Mouse (Mus musculus) ovary, postnatal 14 days (tissue): Measurements from ENCODE around the gene Olfr111.
"Not testable (repeated sequence)": the region's sequence is repeated elsewhere in the genome, so short reads cannot be mapped to it uniquely, and the experiment has no call there.

Experiments used
- DNase-seq: peaks from one replicate; pipeline ENCODE4 v3.0.0; 2022; ENCODE audit warnings: low spot score

The Olfr111 gene

DNA sequence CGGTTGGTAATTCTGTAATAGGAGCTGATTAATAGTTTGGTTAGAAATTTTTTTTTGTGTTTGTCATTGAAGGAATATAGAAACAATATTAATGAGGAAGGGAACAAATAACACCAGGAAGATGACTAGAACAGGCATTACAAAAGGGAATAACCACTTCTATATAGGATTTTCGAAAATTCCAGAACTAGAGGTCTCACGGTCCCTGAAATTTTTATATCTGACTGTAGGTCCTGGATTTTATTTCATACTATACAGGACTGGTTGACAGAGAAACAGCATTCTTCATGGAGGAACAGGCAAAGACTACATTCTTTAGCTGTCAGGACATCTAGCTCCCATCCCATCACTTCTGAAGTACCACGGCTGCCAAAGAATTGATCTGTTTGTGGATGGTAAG lies at the start of gene Olfr111:
TSS of gene Olfr111 (plus strand) at position 301 of the 400 bp plus-strand sequence.
- no peak for DNase-seq

- DNase-seq, result no peak
These were observed 49.2 kb upstream of the Olfr111 start, which contains the start of gene Olfr109 for GRCm38 (mm10) chr17:37458616-37459015. TSS of gene Olfr109 (plus strand) at chr17:37458916.

- DNase-seq, result no peak
These were observed 24.4 kb upstream of the Olfr111 start, which contains the start of gene H2-M2 for GRCm38 (mm10) chr17:37483452-37483851. TSS of gene H2-M2 (minus strand) at chr17:37483552.

DNA sequence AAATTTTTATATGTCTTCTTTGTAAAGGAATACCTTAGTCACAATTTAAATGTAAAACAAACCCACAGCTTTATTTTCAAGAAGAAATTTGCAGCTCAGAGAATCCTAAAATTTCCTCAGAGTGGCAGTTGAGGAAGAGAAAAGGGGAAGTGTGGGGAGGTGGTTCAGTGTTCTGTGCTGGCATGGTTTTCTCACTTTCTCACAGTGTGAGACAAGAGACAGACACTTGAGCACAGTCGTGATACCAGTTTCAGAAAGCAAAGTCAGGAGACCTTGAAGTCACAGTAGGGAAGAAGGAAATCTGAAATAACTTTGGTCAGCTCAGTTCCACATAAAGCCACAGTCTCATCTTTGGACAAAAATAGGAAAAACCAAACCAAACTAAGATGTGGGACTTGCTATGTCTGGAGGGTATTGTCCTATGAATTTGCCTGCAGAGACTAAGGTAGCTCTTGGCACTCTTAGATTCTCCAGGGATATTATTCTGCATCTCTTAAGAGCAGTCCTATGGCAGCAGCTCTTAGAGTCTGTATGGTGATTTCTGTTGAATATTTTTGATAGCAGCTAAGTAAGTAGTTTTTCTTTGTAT lies 15.8 kb upstream of the Olfr111 start, which contains the start of gene Olfr110:
TSS of gene Olfr110 (plus strand) at position 539 of the 589 bp plus-strand sequence.
- no peak for DNase-seq

GRCm38 (mm10) chr17:37524612-37525011 lies 16.8 kb downstream of the Olfr111 start:
- not testable (repeated sequence) for DNase-seq

DNA sequence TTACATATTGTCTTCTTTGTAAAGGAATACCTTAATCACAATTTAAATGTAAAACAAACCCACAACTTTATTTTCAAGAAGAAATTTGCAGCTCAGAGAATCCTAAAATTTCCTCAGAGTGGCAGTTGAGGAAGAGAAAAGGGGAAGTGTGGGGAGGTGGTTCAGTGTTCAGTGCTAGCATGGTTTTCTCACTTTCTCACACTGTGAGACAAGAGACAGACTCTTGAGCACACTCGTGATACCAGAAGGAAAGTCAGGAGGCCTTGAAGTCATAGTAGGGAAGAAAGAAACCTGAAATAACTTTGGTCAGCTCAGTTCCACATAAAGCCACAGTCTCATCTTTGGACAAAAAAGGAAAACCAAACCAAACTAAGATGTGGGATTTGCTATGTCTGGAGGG lies 17.6 kb downstream of the Olfr111 start:
- DNase-seq, result not testable (repeated sequence)

- no peak for DNase-seq
These were observed 27.3 kb downstream of the Olfr111 start for GRCm38 (mm10) chr17:37535173-37535572.

GRCm38 (mm10) chr17:37538416-37538815 lies 30.6 kb downstream of the Olfr111 start:
- not testable (repeated sequence) for DNase-seq

DNA sequence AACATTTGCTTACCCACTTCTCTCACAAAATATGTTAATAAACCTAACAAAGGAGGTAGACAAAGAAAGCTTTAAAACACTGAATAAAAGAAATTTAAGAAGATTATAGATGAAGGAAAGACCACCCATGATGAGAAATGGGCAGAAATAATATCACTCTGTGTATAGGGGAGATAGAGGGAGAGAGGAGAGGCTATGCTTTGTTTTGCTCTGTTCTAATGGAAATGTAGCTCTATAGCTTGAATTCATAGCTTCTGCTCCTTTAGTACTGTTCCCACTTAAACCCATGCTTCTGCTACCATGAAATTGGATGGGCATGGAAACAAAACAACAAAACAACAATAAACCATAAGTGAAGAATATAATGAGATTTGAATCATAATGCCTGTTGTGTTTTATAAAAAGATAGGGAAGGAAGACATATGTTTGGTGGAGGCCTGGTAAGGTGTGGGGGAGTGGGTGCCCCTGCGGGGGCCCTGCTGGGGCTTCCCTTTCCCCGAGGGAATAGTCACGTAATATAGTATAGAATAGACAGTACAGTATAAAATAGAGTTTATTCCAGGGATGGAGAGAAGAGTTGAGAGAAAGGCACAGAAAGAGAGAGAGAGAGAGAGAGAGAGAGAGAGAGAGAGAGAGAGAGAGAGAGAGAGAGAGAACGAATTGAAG lies 33.8 kb downstream of the Olfr111 start:
- DNase-seq, result no peak

GRCm38 (mm10) chr17:37543800-37544435 lies 36.1 kb downstream of the Olfr111 start:
- DNase-seq, result no peak

- no peak for DNase-seq
These were observed 51.2 kb downstream of the Olfr111 start for GRCm38 (mm10) chr17:37558913-37559615.

- DNase-seq, result no peak
These were observed 61.5 kb downstream of the Olfr111 start, which contains the start of gene Olfr112 for GRCm38 (mm10) chr17:37569351-37569750. TSS of gene Olfr112 (minus strand) at chr17:37569451.

GRCm38 (mm10) chr17:37577563-37577962 lies 69.7 kb downstream of the Olfr111 start, which contains the start of gene Olfr113:
TSS of gene Olfr113 (minus strand) at chr17:37577663.
- no peak for DNase-seq
